Mouse (Mus musculus) urinary bladder, postnatal 25 days (tissue): Measurements from ENCODE around the gene Evi5l.
"Not testable (repeated sequence)": the region's sequence is repeated elsewhere in the genome, so short reads cannot be mapped to it uniquely, and the experiment has no call there.

Experiments used
- DNase-seq: peaks from one replicate; pipeline ENCODE4 v3.0.0; 2022; ENCODE audit warnings: low spot score

The Evi5l gene

GRCm38 (mm10) chr8:4239193-4239890 is 73.0 kb downstream of the Evi5l start:
- DNase-seq = no peak

- no peak for DNase-seq
Measured at GRCm38 (mm10) chr8:4245061-4245460, 78.7 kb downstream of the Evi5l start.

GRCm38 (mm10) chr8:4245737-4246136 is 79.4 kb downstream of the Evi5l start:
- DNase-seq = no peak

- no peak for DNase-seq
Measured at GRCm38 (mm10) chr8:4247241-4247640, 80.9 kb downstream of the Evi5l start.

GRCm38 (mm10) chr8:4247951-4248540 is 81.7 kb downstream of the Evi5l start, which contains the start of gene Tgfbr3l:
Gene Tgfbr3l (plus strand): TSS chr8:4248214.
- DNase-seq = no peak

GRCm38 (mm10) chr8:4249213-4249612 is 82.8 kb downstream of the Evi5l start:
- no peak for DNase-seq

GRCm38 (mm10) chr8:4250306-4250970 is 84.1 kb downstream of the Evi5l start:
- peak; percentile 86 for DNase-seq

GRCm38 (mm10) chr8:4252116-4252760 is 85.9 kb downstream of the Evi5l start:
- DNase-seq = no peak

GRCm38 (mm10) chr8:4252934-4253841 is 86.8 kb downstream of the Evi5l start, which contains the start of gene Snapc2:
Gene Snapc2 (plus strand): TSS chr8:4253080.
- peak; percentile 97 for DNase-seq

- DNase-seq = no peak
Measured at GRCm38 (mm10) chr8:4254001-4254400, 87.6 kb downstream of the Evi5l start.

- DNase-seq = not testable (repeated sequence)
Measured at GRCm38 (mm10) chr8:4255471-4255870, 89.1 kb downstream of the Evi5l start.

- DNase-seq = no peak
Measured at GRCm38 (mm10) chr8:4256911-4257310, 90.5 kb downstream of the Evi5l start.

GRCm38 (mm10) chr8:4257350-4257749 is 91.0 kb downstream of the Evi5l start:
- DNase-seq = no peak

GRCm38 (mm10) chr8:4258233-4258632 is 91.9 kb downstream of the Evi5l start:
- DNase-seq = peak; percentile 70

- no peak for DNase-seq
Measured at GRCm38 (mm10) chr8:4258678-4259077, 92.3 kb downstream of the Evi5l start.

- peak; percentile 97 for DNase-seq
Measured at GRCm38 (mm10) chr8:4259125-4259804, 92.9 kb downstream of the Evi5l start, which contains the start of gene Ctxn1. Gene Ctxn1 (minus strand): TSS chr8:4259274.

- no peak for DNase-seq
Measured at GRCm38 (mm10) chr8:4259805-4260170, 93.4 kb downstream of the Evi5l start.
